Mouse (Mus musculus): Measurements from ENCODE around the gene Mfsd11.
"Not testable (repeated sequence)": the region's sequence is repeated elsewhere in the genome, so short reads cannot be mapped to it uniquely, and the experiment has no call there.

Mfsd11 gene

GRCm38 (mm10) chr11:116847187-116848085 lies 4.8 kb upstream of the Mfsd11 start:
- no peak for DNase-seq (ENCODE audit: low read depth)

GRCm38 (mm10) chr11:116848086-116848876 lies 4.0 kb upstream of the Mfsd11 start:
- DNase-seq (ENCODE audit: low read depth) = no peak

GRCm38 (mm10) chr11:116848877-116849178 lies 3.4 kb upstream of the Mfsd11 start:
- not testable (repeated sequence) for DNase-seq (ENCODE audit: low read depth)

GRCm38 (mm10) chr11:116849587-116849986 lies 2.7 kb upstream of the Mfsd11 start:
- DNase-seq (ENCODE audit: low read depth) = no peak

GRCm38 (mm10) chr11:116850085-116850484 lies 2.2 kb upstream of the Mfsd11 start:
- DNase-seq (ENCODE audit: low read depth) = no peak

- DNase-seq (ENCODE audit: low read depth) = no peak
These were observed 1.3 kb upstream of the Mfsd11 start for GRCm38 (mm10) chr11:116850833-116851477.

- no peak for DNase-seq (ENCODE audit: low read depth)
These were observed 507 bp upstream of the Mfsd11 start for GRCm38 (mm10) chr11:116851576-116852290.

GRCm38 (mm10) chr11:116852891-116853511 lies 761 bp downstream of the Mfsd11 start, which contains the start of gene Srsf2:
TSS of gene Srsf2 (minus strand) at chr11:116853094.
- peak; percentile 79 for DNase-seq (ENCODE audit: low read depth)

- peak; percentile 82 for DNase-seq (ENCODE audit: low read depth)
These were observed 1.3 kb downstream of the Mfsd11 start for GRCm38 (mm10) chr11:116853512-116853928.

- no peak for DNase-seq (ENCODE audit: low read depth)
These were observed 2.0 kb downstream of the Mfsd11 start for GRCm38 (mm10) chr11:116854279-116854678.

- DNase-seq (ENCODE audit: low read depth) = no peak
These were observed 5.1 kb downstream of the Mfsd11 start for GRCm38 (mm10) chr11:116857183-116857850.

- no peak for DNase-seq (ENCODE audit: low read depth)
These were observed 12.2 kb downstream of the Mfsd11 start for GRCm38 (mm10) chr11:116864444-116864843.

- no peak for DNase-seq (ENCODE audit: low read depth)
These were observed 13.8 kb downstream of the Mfsd11 start for GRCm38 (mm10) chr11:116865945-116866585.

GRCm38 (mm10) chr11:116868129-116868528 lies 15.9 kb downstream of the Mfsd11 start:
- DNase-seq (ENCODE audit: low read depth) = no peak

GRCm38 (mm10) chr11:116869223-116869622 lies 17.0 kb downstream of the Mfsd11 start:
- no peak for DNase-seq (ENCODE audit: low read depth)

- no peak for DNase-seq (ENCODE audit: low read depth)
These were observed 17.4 kb downstream of the Mfsd11 start for GRCm38 (mm10) chr11:116869641-116870040.

GRCm38 (mm10) chr11:116871538-116871937 lies 19.3 kb downstream of the Mfsd11 start:
- no peak for DNase-seq (ENCODE audit: low read depth)

GRCm38 (mm10) chr11:116873987-116874386 lies 21.7 kb downstream of the Mfsd11 start:
- DNase-seq (ENCODE audit: low read depth) = no peak

- no peak for DNase-seq (ENCODE audit: low read depth)
These were observed 26.2 kb downstream of the Mfsd11 start for GRCm38 (mm10) chr11:116878454-116878853.

- no peak for DNase-seq (ENCODE audit: low read depth)
These were observed 28.6 kb downstream of the Mfsd11 start for GRCm38 (mm10) chr11:116880839-116881238.

Measured in fibroblast of lung, adult 2 months (primary cell).